Mouse (Mus musculus) gastrocnemius, adult 8-10 months (tissue): ENCODE measurements around the gene Pnma3. TPM values are rescaled to one million over a fixed set of nuclear protein-coding genes. Genes with fewer than 3 reads are reported as not detected.
"Not testable (repeated sequence)": the region's sequence is repeated elsewhere in the genome, so short reads cannot be mapped to it uniquely, and the experiment has no call there.

ENCODE experiments used
- DNase-seq, 2 experiments: peaks; one replicate each; pipeline ENCODE4 v3.0.0; 2022; ENCODE audit warnings: low spot score in 2 of 2
- total RNA-seq, 4 experiments: library from RNA; stranded (reverse); gene quantifications; 2 replicates each; pipeline ENCODE4 v1.2.4; 2022

The Pnma3 gene
- not detected for total RNA-seq

- DNase-seq, result no peak
These were observed at the start of gene Pnma3 for GRCm38 (mm10) chrX:73064415-73064793. Gene Pnma3, plus strand, starts transcription at chrX:73064787.

- no peak for DNase-seq
These were observed 27.6 kb upstream of the Pnma3 start, which contains the start of gene Pnma5 for GRCm38 (mm10) chrX:73037003-73037402. Gene Pnma5, minus strand, starts transcription at chrX:73037103.

GRCm38 (mm10) chrX:73038831-73039230 lies 25.8 kb upstream of the Pnma3 start:
- no peak for DNase-seq

- no peak for DNase-seq
These were observed 24.9 kb upstream of the Pnma3 start for GRCm38 (mm10) chrX:73039666-73040065.

GRCm38 (mm10) chrX:73053860-73054563 lies 10.6 kb upstream of the Pnma3 start:
- peak; percentile 90 for DNase-seq

GRCm38 (mm10) chrX:73061528-73061927 lies 3.1 kb upstream of the Pnma3 start:
- no peak for DNase-seq

- DNase-seq, result no peak
These were observed 2.3 kb upstream of the Pnma3 start for GRCm38 (mm10) chrX:73062323-73062722.

GRCm38 (mm10) chrX:73063512-73064414 lies 824 bp upstream of the Pnma3 start:
- DNase-seq, result no peak

GRCm38 (mm10) chrX:73066765-73067312 lies 2.3 kb downstream of the Pnma3 start:
- DNase-seq, result not testable (repeated sequence)

- not testable (repeated sequence) for DNase-seq
These were observed 17.9 kb downstream of the Pnma3 start, which contains the start of gene Xlr4a for GRCm38 (mm10) chrX:73082267-73083055. Gene Xlr4a, minus strand, starts transcription at chrX:73082478.

GRCm38 (mm10) chrX:73096941-73097508 lies 32.4 kb downstream of the Pnma3 start, which contains the start of gene Xlr3a:
Gene Xlr3a, minus strand, starts transcription at chrX:73097095.
- not testable (repeated sequence) for DNase-seq

- not testable (repeated sequence) for DNase-seq
These were observed 52.2 kb downstream of the Pnma3 start, which contains the start of gene Gm14685 for GRCm38 (mm10) chrX:73116747-73117146. Gene Gm14685, plus strand, starts transcription at chrX:73117047.

Other genes with a start within 250 kb of the Pnma3 start
- not detected for gene Gabrq, start 239.6 kb upstream of the Pnma3 start, total RNA-seq
- 10 to 100 TPM; 26.8 to 31.3 (median 28.9) TPM for gene Cetn2, start 146.4 kb upstream of the Pnma3 start, total RNA-seq
- 1 to 10 TPM; 3.6 to 4.1 (median 3.9) TPM for gene Nsdhl, start 146.2 kb upstream of the Pnma3 start, total RNA-seq
- gene Zfp185, start 77.4 kb upstream of the Pnma3 start, total RNA-seq, result under 1 TPM; 0.12 to 0.64 (median 0.58) TPM
- gene Pnma5, start 27.7 kb upstream of the Pnma3 start, total RNA-seq, result under 1 TPM in 1 of 4 experiments, not detected in 3; 0.21 TPM
- under 1 TPM in 1 of 4 experiments, not detected in 3; 0.58 TPM for gene Xlr4a, start 17.7 kb downstream of the Pnma3 start, total RNA-seq
- gene Xlr3a, start 32.3 kb downstream of the Pnma3 start, total RNA-seq, result 1 to 10 TPM in 3 of 4 experiments, not detected in 1; 1.1 to 2.1 (median 1.4) TPM
- gene Gm14685, start 52.3 kb downstream of the Pnma3 start, total RNA-seq, result not detected
- gene Xlr5b, start 84.0 kb downstream of the Pnma3 start, total RNA-seq, result not detected
- not detected for gene DXBay18, start 84.7 kb downstream of the Pnma3 start, total RNA-seq
- not detected for gene Spin2d, start 112.2 kb downstream of the Pnma3 start, total RNA-seq
- 1 to 10 TPM in 2 of 4 experiments, under 1 TPM in 1, not detected in 1; 0.41 to 5.5 (median 4.3) TPM for gene Xlr3b, start 127.4 kb downstream of the Pnma3 start, total RNA-seq
- under 1 TPM in 2 of 4 experiments, not detected in 2; 0.41 to 0.43 TPM for gene Xlr4b, start 149.5 kb downstream of the Pnma3 start, total RNA-seq
- 1 to 10 TPM; 5.1 to 7.8 (median 6.6) TPM for gene F8a, start 163.5 kb downstream of the Pnma3 start, total RNA-seq
- not detected for gene Xlr4c, start 178.3 kb downstream of the Pnma3 start, total RNA-seq
- not detected for gene Xlr3c, start 200.6 kb downstream of the Pnma3 start, total RNA-seq
- not detected for gene Xlr5a, start 228.2 kb downstream of the Pnma3 start, total RNA-seq
- gene Xlr5c, start 228.2 kb downstream of the Pnma3 start, total RNA-seq, result not detected